Mouse (Mus musculus) brain, embryonic 14.5 days (tissue): ENCODE data around the gene Rabep2.

Experiments
- CTCF ChIP-seq: fragments of 200-500 bp; IDR thresholded peaks from 2 replicates; pipeline ENCODE4 v1.5.1; 2012; ENCODE audit warnings: inconsistent platforms, mild to moderate bottlenecking, moderate library complexity, borderline replicate concordance; ENCODE audit not compliant: insufficient read depth, insufficient read length; ENCODE audit errors: extremely low read depth
- POLR2A ChIP-seq: fragments of 200-500 bp; IDR thresholded peaks from 2 replicates; pipeline ENCODE4 v1.6.1; 2012; ENCODE audit warnings: mild to moderate bottlenecking, inconsistent platforms, borderline replicate concordance; ENCODE audit not compliant: poor library complexity, insufficient read depth, insufficient read length, severe bottlenecking; ENCODE audit errors: extremely low read depth

DNA sequence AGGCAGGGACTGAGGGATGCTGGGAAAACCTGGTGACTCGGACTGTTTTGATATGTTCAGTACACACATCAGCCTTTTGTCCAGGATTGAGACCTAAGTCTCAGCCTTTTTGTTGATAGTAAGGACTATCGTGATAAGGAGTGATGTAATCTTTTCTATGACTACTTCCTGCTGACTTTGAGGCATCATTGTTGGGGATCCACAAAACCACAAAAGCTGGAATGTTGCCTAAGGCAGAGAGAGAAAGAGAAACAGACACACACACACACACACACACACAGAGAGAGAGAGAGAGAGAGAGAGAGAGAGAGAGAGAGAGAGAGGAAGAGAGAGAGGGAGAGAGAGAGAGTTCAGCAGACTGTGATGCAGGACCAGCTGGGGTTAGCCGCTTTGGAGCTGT lies 10.1 kb upstream of the Rabep2 start:
- TF ChIP-seq CTCF: no peak
- no peak for TF ChIP-seq POLR2A
